Mouse (Mus musculus) heart, embryonic 11.5 days (tissue): ENCODE results near the gene Yjefn3. TPM values are rescaled to one million over a fixed set of nuclear protein-coding genes. Genes with fewer than 3 reads are reported as not detected.
A peak's percentile ranks its signal among the peaks of the same experiment; 100 is the strongest.

ENCODE experiments used
- ATAC-seq: fragments of 200-750 bp; cut with Nextera tagmentation; replicated peaks from 2 replicates; pipeline ENCODE4 v1.8.0; 2017; ENCODE audit warnings: moderate library complexity; ENCODE audit not compliant: insufficient number of reproducible peaks, low FRiP score, low TSS enrichment
- H3K27ac ChIP-seq: fragments of 300-500 bp; sonication (generic); 2 replicates; pipeline ENCODE4 v1.5.1; 2014; ENCODE audit warnings: mild to moderate bottlenecking, low read depth, low read length
- H3K27me3 ChIP-seq: fragments of 300-500 bp; sonication (generic); 2 replicates; pipeline ENCODE4 v1.6.1; 2014; ENCODE audit warnings: mild to moderate bottlenecking, low read length, mixed read lengths; ENCODE audit not compliant: control insufficient read depth, insufficient read depth
- H3K36me3 ChIP-seq: fragments of 300-500 bp; sonication (generic); 2 replicates; pipeline ENCODE4 v1.6.1; 2014; ENCODE audit warnings: mild to moderate bottlenecking, low read length, moderate library complexity, mixed read lengths; ENCODE audit not compliant: control insufficient read depth, insufficient read depth
- H3K4me1 ChIP-seq: fragments of 300-500 bp; sonication (generic); 2 replicates; pipeline ENCODE4 v1.6.1; 2014; ENCODE audit warnings: low read length; ENCODE audit not compliant: control insufficient read depth, insufficient read depth
- H3K4me2 ChIP-seq: fragments of 300-500 bp; sonication (generic); 2 replicates; pipeline ENCODE4 v1.6.1; 2014; ENCODE audit warnings: mild to moderate bottlenecking, moderate library complexity
- H3K4me3 ChIP-seq: fragments of 300-500 bp; sonication (generic); 2 replicates; pipeline ENCODE4 v1.5.1; 2014; ENCODE audit warnings: low read depth, low read length
- H3K9ac ChIP-seq: fragments of 300-500 bp; sonication (generic); 2 replicates; pipeline ENCODE4 v1.6.1; 2014; ENCODE audit warnings: mild to moderate bottlenecking, low read depth, low read length, moderate library complexity
- H3K9me3 ChIP-seq: fragments of 300-500 bp; sonication (generic); replicated peaks from 2 replicates; pipeline ENCODE4 v1.6.1; 2016; ENCODE audit warnings: low read length; ENCODE audit not compliant: control insufficient read depth
- whole genome bisulfite sequencing: fragments of 180-500 bp; shearing (Covaris S2); extraction: QIAGEN DNeasy Blood & Tissue Kit; methylation state at CpG from one replicate; pipeline ENCODE4 v1.1.7; 2014; ENCODE audit not compliant: insufficient replicate concordance; 5-methylcytosine and 5-hydroxymethylcytosine counted together
- polyA plus RNA-seq: library from polyadenylated mRNA; unstranded; fragments of >200 nt; fragmentation: Nextera tagmentation; extraction: Ambion mirVana; gene quantifications from 2 replicates; pipeline ENCODE4 v1.2.1, GENCODE M21; 2014

Yjefn3 gene
- polyA plus RNA-seq, 1 experiment from 2014 or later, result 5.5 TPM

GRCm38 (mm10) chr8:69880841-69881240 lies 21.7 kb downstream of the Yjefn3 start:
- H3K4me1 ChIP-seq, result peaks cover 9% of the 10 kb centered on the region; the same call in 1 of the 2 replicates
- 9% methylated on average over 37 of the region's 37 CpGs for WGBS

GRCm38 (mm10) chr8:69879678-69880077 lies 22.8 kb downstream of the Yjefn3 start:
- no peaks in the 10 kb centered on the region for H3K9me3 ChIP-seq
- H3K4me1 ChIP-seq, result peaks cover 9% of the 10 kb centered on the region; the same call in 1 of the 2 replicates
- no peak overlapping the region for H3K4me3 ChIP-seq
- ATAC-seq, result no peak
- peaks cover 70% of the 10 kb centered on the region for H3K27me3 ChIP-seq
- no peak overlapping the region for H3K9ac ChIP-seq
- H3K36me3 ChIP-seq, result no peaks in the 10 kb centered on the region
- H3K4me2 ChIP-seq, result no peak overlapping the region
- no peak overlapping the region for H3K27ac ChIP-seq
- WGBS, result 49% methylated on average over 8 of the region's 8 CpGs

More at GRCm38 (mm10) chr8:69880841-69881240, 21.7 kb downstream of the Yjefn3 start:
- Histone ChIP-seq H3K4me3 (peak overlapping the region; percentile 39; the same call in 1 of the 2 replicates), H3K27ac (no peak overlapping the region), H3K9ac (no peak overlapping the region), H3K27me3 (peaks cover 80% of the 10 kb centered on the region), H3K4me2 (peak overlapping the region; percentile 64), H3K9me3 (no peaks in the 10 kb centered on the region), H3K36me3 (no peaks in the 10 kb centered on the region)
- ATAC-seq, result no peak

- Histone ChIP-seq H3K27me3 (peaks cover 59% of the 10 kb centered on the region), H3K9ac (no peak overlapping the region)
- 60% methylated on average over 3 of the region's 3 CpGs for WGBS
These were observed 24.5 kb downstream of the Yjefn3 start for GRCm38 (mm10) chr8:69877992-69878391.

GRCm38 (mm10) chr8:69877396-69877795 lies 25.1 kb downstream of the Yjefn3 start:
- ATAC-seq, result no peak
- peaks cover 9% of the 10 kb centered on the region; the same call in 1 of the 2 replicates for H3K4me1 ChIP-seq
- WGBS, result 88% methylated on average over 4 of the region's 4 CpGs
- peaks cover 54% of the 10 kb centered on the region for H3K27me3 ChIP-seq
- H3K27ac ChIP-seq, result no peak overlapping the region
- H3K36me3 ChIP-seq, result no peaks in the 10 kb centered on the region
- no peak overlapping the region for H3K4me3 ChIP-seq
- no peak overlapping the region for H3K9ac ChIP-seq
- H3K4me2 ChIP-seq, result no peak overlapping the region
- H3K9me3 ChIP-seq, result no peaks in the 10 kb centered on the region

More at GRCm38 (mm10) chr8:69877992-69878391, 24.5 kb downstream of the Yjefn3 start:
- H3K4me1 ChIP-seq, result peaks cover 9% of the 10 kb centered on the region; the same call in 1 of the 2 replicates
- H3K36me3 ChIP-seq, result no peaks in the 10 kb centered on the region
- H3K27ac ChIP-seq, result no peak overlapping the region
- H3K9me3 ChIP-seq, result no peaks in the 10 kb centered on the region
- no peak overlapping the region for H3K4me2 ChIP-seq
- no peak for ATAC-seq
- H3K4me3 ChIP-seq, result no peak overlapping the region

- Histone ChIP-seq H3K27me3 (peaks cover 51% of the 10 kb centered on the region), H3K27ac (no peak overlapping the region), H3K9me3 (no peaks in the 10 kb centered on the region), H3K4me2 (no peak overlapping the region), H3K4me1 (peaks cover 9% of the 10 kb centered on the region; the same call in 1 of the 2 replicates), H3K9ac (no peak overlapping the region), H3K4me3 (no peak overlapping the region), H3K36me3 (no peaks in the 10 kb centered on the region)
- no peak for ATAC-seq
- 65% methylated on average over 10 of the region's 10 CpGs for WGBS
These were observed 25.5 kb downstream of the Yjefn3 start for GRCm38 (mm10) chr8:69876967-69877366.

GRCm38 (mm10) chr8:69876097-69876496 lies 26.4 kb downstream of the Yjefn3 start:
- Histone ChIP-seq H3K4me2 (no peak overlapping the region), H3K27me3 (peaks cover 47% of the 10 kb centered on the region), H3K9ac (no peak overlapping the region), H3K36me3 (no peaks in the 10 kb centered on the region), H3K4me1 (peaks cover 2% of the 10 kb centered on the region; the same call in 1 of the 2 replicates), H3K4me3 (no peak overlapping the region), H3K9me3 (no peaks in the 10 kb centered on the region), H3K27ac (no peak overlapping the region)
- WGBS, result 42% methylated on average over 10 of the region's 10 CpGs
- no peak for ATAC-seq

- no peak for ATAC-seq
- H3K9ac ChIP-seq, result no peak overlapping the region
- 70% methylated on average over 13 of the region's 13 CpGs for WGBS
These were observed 27.9 kb downstream of the Yjefn3 start for GRCm38 (mm10) chr8:69874654-69875053.

GRCm38 (mm10) chr8:69874155-69874554 lies 28.4 kb downstream of the Yjefn3 start:
- peaks cover 27% of the 10 kb centered on the region for H3K27me3 ChIP-seq
- no peaks in the 10 kb centered on the region for H3K36me3 ChIP-seq
- no peaks in the 10 kb centered on the region for H3K9me3 ChIP-seq
- 8% methylated on average over 9 of the region's 9 CpGs for WGBS
- H3K27ac ChIP-seq, result no peak overlapping the region
- ATAC-seq, result no peak
- H3K4me3 ChIP-seq, result no peak overlapping the region
- no peaks in the 10 kb centered on the region for H3K4me1 ChIP-seq
- no peak overlapping the region for H3K9ac ChIP-seq
- no peak overlapping the region for H3K4me2 ChIP-seq

More at GRCm38 (mm10) chr8:69874654-69875053, 27.9 kb downstream of the Yjefn3 start:
- H3K4me3 ChIP-seq, result no peak overlapping the region
- H3K4me2 ChIP-seq, result no peak overlapping the region
- H3K27me3 ChIP-seq, result peaks cover 32% of the 10 kb centered on the region
- H3K36me3 ChIP-seq, result no peaks in the 10 kb centered on the region
- no peaks in the 10 kb centered on the region for H3K4me1 ChIP-seq
- no peak overlapping the region for H3K27ac ChIP-seq
- H3K9me3 ChIP-seq, result no peaks in the 10 kb centered on the region

- H3K9ac ChIP-seq, result no peak overlapping the region
- no peak overlapping the region for H3K4me3 ChIP-seq
- ATAC-seq, result no peak
- peaks cover 14% of the 10 kb centered on the region for H3K27me3 ChIP-seq
- H3K4me1 ChIP-seq, result no peaks in the 10 kb centered on the region
- no peak overlapping the region for H3K4me2 ChIP-seq
- no peak overlapping the region for H3K27ac ChIP-seq
- 82% methylated on average over 6 of the region's 6 CpGs for WGBS
- no peaks in the 10 kb centered on the region for H3K9me3 ChIP-seq
- no peaks in the 10 kb centered on the region for H3K36me3 ChIP-seq
These were observed 31.6 kb downstream of the Yjefn3 start for GRCm38 (mm10) chr8:69870907-69871306.
